Mouse (Mus musculus): ENCODE data around the gene Cbfa2t3. TPM values are rescaled to one million over a fixed set of nuclear protein-coding genes. Genes with fewer than 3 reads are reported as not detected.
"Not testable (repeated sequence)": the region's sequence is repeated elsewhere in the genome, so short reads cannot be mapped to it uniquely, and the experiment has no call there.

Cbfa2t3 gene
- total and polyA plus RNA-seq, 2 experiments from 2014 or later, result 10.0 to 12.6 TPM

- Histone ChIP-seq H3K9ac (replicated peaks; ENCODE audit: low read length) (no peak overlapping the region), H3K27me3 (ENCODE audit: insufficient read depth, low read length) (no peaks in the 10 kb centered on the region), H3K4me1 (ENCODE audit: insufficient read depth, low read length) (0 out of 2 replicates have a peak, but pooled peaks cover 4% of the 10 kb centered on the region), H3K4me3 (ENCODE audit: low read length) (no peak overlapping the region), H3K27ac (no peak overlapping the region), H3K36me3 (ENCODE audit: insufficient read depth, low read length) (peaks cover 34% of the 10 kb centered on the region; the same call in 1 of the 2 replicates), H3K4me2 (ENCODE audit: low read depth, low read length) (no peak overlapping the region), H3K9me3 (ENCODE audit: low read length) (no peaks in the 10 kb centered on the region)
- ATAC-seq (no peak), DNase-seq (ENCODE audit: low spot score) (no peak)
- 54% methylated on average over 9 of the region's 9 CpGs for WGBS
- TF ChIP-seq CTCF (IDR thresholded peaks at IDR 0.05; ENCODE audit: low read depth), result no peak
Measured at GRCm38 (mm10) chr8:122636803-122637175, 62.1 kb downstream of the Cbfa2t3 start.

- H3K27ac ChIP-seq, result no peak overlapping the region
- H3K4me3 ChIP-seq (ENCODE audit: low read length), result no peak overlapping the region
- no peak for ATAC-seq
- H3K36me3 ChIP-seq (ENCODE audit: insufficient read depth, low read length), result peaks cover 34% of the 10 kb centered on the region; the same call in 1 of the 2 replicates
- no peaks in the 10 kb centered on the region for H3K27me3 ChIP-seq (ENCODE audit: insufficient read depth, low read length)
- no peak for DNase-seq (ENCODE audit: low spot score)
- 0 out of 2 replicates have a peak, but pooled peaks cover 4% of the 10 kb centered on the region for H3K4me1 ChIP-seq (ENCODE audit: insufficient read depth, low read length)
- H3K4me2 ChIP-seq (ENCODE audit: low read depth, low read length), result no peak overlapping the region
- no peak overlapping the region for H3K9ac ChIP-seq (replicated peaks; ENCODE audit: low read length)
- no peak for TF ChIP-seq CTCF (IDR thresholded peaks at IDR 0.05; ENCODE audit: low read depth)
- 80% methylated on average over 14 of the region's 14 CpGs for WGBS
- no peaks in the 10 kb centered on the region for H3K9me3 ChIP-seq (ENCODE audit: low read length)
Measured at GRCm38 (mm10) chr8:122635878-122636802, 62.8 kb downstream of the Cbfa2t3 start.

GRCm38 (mm10) chr8:122633205-122633604 lies 65.7 kb downstream of the Cbfa2t3 start:
- Histone ChIP-seq H3K4me2 (ENCODE audit: low read depth, low read length) (no peak overlapping the region), H3K9me3 (ENCODE audit: low read length) (no peaks in the 10 kb centered on the region), H3K27ac (no peak overlapping the region), H3K27me3 (ENCODE audit: insufficient read depth, low read length) (no peaks in the 10 kb centered on the region), H3K9ac (replicated peaks; ENCODE audit: low read length) (no peak overlapping the region), H3K4me3 (ENCODE audit: low read length) (no peak overlapping the region), H3K4me1 (ENCODE audit: insufficient read depth, low read length) (no peaks in the 10 kb centered on the region), H3K36me3 (ENCODE audit: insufficient read depth, low read length) (peaks cover 34% of the 10 kb centered on the region; the same call in 1 of the 2 replicates)
- TF ChIP-seq CTCF (IDR thresholded peaks at IDR 0.05; ENCODE audit: low read depth), result no peak
- WGBS, result 91% methylated on average over 14 of the region's 14 CpGs
- DNase-seq (ENCODE audit: low spot score), result no peak
- ATAC-seq, result no peak

GRCm38 (mm10) chr8:122632134-122632533 lies 66.8 kb downstream of the Cbfa2t3 start:
- not testable (repeated sequence) for H3K27me3 ChIP-seq (ENCODE audit: insufficient read depth, low read length); ATAC-seq; H3K4me1 ChIP-seq (ENCODE audit: insufficient read depth, low read length); DNase-seq (ENCODE audit: low spot score); H3K9ac ChIP-seq (replicated peaks; ENCODE audit: low read length); H3K9me3 ChIP-seq (ENCODE audit: low read length); H3K27ac ChIP-seq; H3K4me2 ChIP-seq (ENCODE audit: low read depth, low read length); H3K4me3 ChIP-seq (ENCODE audit: low read length)
- WGBS, result 83% methylated on average over 3 of the region's 3 CpGs
- peaks cover 29% of the 10 kb centered on the region; the same call in 1 of the 2 replicates for H3K36me3 ChIP-seq (ENCODE audit: insufficient read depth, low read length)

GRCm38 (mm10) chr8:122630696-122631095 lies 68.2 kb downstream of the Cbfa2t3 start:
- H3K27me3 ChIP-seq (ENCODE audit: insufficient read depth, low read length), result no peaks in the 10 kb centered on the region
- H3K36me3 ChIP-seq (ENCODE audit: insufficient read depth, low read length), result peaks cover 22% of the 10 kb centered on the region; the same call in 1 of the 2 replicates
- H3K4me3 ChIP-seq (ENCODE audit: low read length), result no peak overlapping the region
- DNase-seq (ENCODE audit: low spot score), result peak; percentile 47
- no peaks in the 10 kb centered on the region for H3K4me1 ChIP-seq (ENCODE audit: insufficient read depth, low read length)
- ATAC-seq, result no peak
- H3K27ac ChIP-seq, result peak overlapping the region; percentile 2; the same call in 1 of the 2 replicates
- no peak overlapping the region for H3K9ac ChIP-seq (replicated peaks; ENCODE audit: low read length)
- TF ChIP-seq CTCF (IDR thresholded peaks at IDR 0.05; ENCODE audit: low read depth), result no peak
- no peak overlapping the region for H3K4me2 ChIP-seq (ENCODE audit: low read depth, low read length)
- H3K9me3 ChIP-seq (ENCODE audit: low read length), result no peaks in the 10 kb centered on the region
- WGBS, result 59% methylated on average over 22 of the region's 22 CpGs

- no peak overlapping the region for H3K4me3 ChIP-seq (ENCODE audit: low read length)
- no peak for ATAC-seq
- WGBS, result 28% methylated on average over 10 of the region's 10 CpGs
- no peak overlapping the region for H3K27ac ChIP-seq
- H3K36me3 ChIP-seq (ENCODE audit: insufficient read depth, low read length), result peaks cover 14% of the 10 kb centered on the region; the same call in 1 of the 2 replicates
- H3K9me3 ChIP-seq (ENCODE audit: low read length), result no peaks in the 10 kb centered on the region
- TF ChIP-seq CTCF (IDR thresholded peaks at IDR 0.05; ENCODE audit: low read depth), result no peak
- no peaks in the 10 kb centered on the region for H3K27me3 ChIP-seq (ENCODE audit: insufficient read depth, low read length)
- H3K9ac ChIP-seq (replicated peaks; ENCODE audit: low read length), result no peak overlapping the region
- no peak for DNase-seq (ENCODE audit: low spot score)
- no peaks in the 10 kb centered on the region for H3K4me1 ChIP-seq (ENCODE audit: insufficient read depth, low read length)
- H3K4me2 ChIP-seq (ENCODE audit: low read depth, low read length), result no peak overlapping the region
Measured at GRCm38 (mm10) chr8:122629388-122629787, 69.5 kb downstream of the Cbfa2t3 start.

DNA sequence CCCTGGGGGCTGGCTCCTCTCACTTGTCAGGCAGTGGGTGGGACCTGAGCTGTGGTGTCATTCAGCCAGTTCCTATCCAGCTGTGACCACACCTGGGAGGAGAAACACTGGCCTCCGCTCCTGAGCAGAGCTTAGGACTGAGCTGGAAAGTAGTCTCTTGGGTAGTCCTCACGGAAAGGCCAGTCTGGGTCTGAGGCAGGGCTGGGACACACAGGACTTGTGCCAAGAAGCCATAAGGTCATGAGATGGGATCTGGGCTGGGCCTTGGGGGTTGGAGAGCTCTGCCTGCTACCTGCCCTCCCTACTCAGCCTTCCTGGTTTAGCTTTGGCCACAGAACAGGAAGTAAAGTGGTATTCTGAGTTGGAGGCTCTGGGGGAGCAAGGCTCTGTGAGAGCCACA lies 72.0 kb downstream of the Cbfa2t3 start:
- Histone ChIP-seq H3K9me3 (ENCODE audit: low read length) (no peaks in the 10 kb centered on the region), H3K27me3 (ENCODE audit: insufficient read depth, low read length) (no peaks in the 10 kb centered on the region), H3K4me3 (ENCODE audit: low read length) (no peak overlapping the region), H3K27ac (no peak overlapping the region), H3K36me3 (ENCODE audit: insufficient read depth, low read length) (no peaks in the 10 kb centered on the region), H3K9ac (replicated peaks; ENCODE audit: low read length) (no peak overlapping the region), H3K4me1 (ENCODE audit: insufficient read depth, low read length) (no peaks in the 10 kb centered on the region), H3K4me2 (ENCODE audit: low read depth, low read length) (no peak overlapping the region)
- DNase-seq (ENCODE audit: low spot score) (no peak), ATAC-seq (peak; percentile 11; the same call in 1 of the 2 replicates)
- 55% methylated on average over 2 of the region's 2 CpGs for WGBS
- TF ChIP-seq CTCF (IDR thresholded peaks at IDR 0.05; ENCODE audit: low read depth), result no peak

Data from hindbrain, postnatal 0 days (tissue).